Mouse (Mus musculus): ENCODE measurements around the gene Retreg1.

Gene Retreg1

GRCm38 (mm10) chr15:26021721-26022120 is 178.7 kb downstream of the Retreg1 start:
- no peak for DNase-seq

DNA sequence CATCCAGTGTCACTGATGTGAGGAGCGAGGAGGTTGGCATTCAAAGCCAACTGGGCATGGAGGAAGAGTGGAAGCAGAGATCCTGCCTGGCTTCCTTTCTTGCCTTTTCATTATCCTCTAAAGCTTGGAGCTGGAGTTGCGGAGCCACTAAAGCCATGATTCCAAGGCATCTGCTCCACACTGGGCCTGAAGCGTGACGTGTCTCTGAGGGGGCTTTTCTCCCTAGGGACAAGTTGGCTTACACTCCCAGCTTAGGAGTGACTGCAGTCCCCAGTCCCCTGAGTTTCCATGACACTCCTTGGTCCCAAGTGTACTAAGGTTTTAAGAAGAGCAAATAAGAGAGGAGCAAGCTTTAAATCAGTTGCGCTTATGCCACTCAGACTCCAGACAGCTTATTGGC is 179.7 kb downstream of the Retreg1 start:
- no peak for DNase-seq
